Mouse (Mus musculus): ENCODE results near the gene Csrp2. TPM values are rescaled to one million over a fixed set of nuclear protein-coding genes. Genes with fewer than 3 reads are reported as not detected.

The Csrp2 gene
- polyA plus RNA-seq, 1 experiment from 2014 or later, result 92.4 TPM

GRCm38 (mm10) chr10:110890656-110891272, 28.8 kb upstream of the Csrp2 start:
- DNase-seq, result no peak
- no peak overlapping the region for H3K27ac ChIP-seq (replicated peaks; ENCODE audit: low read depth, low read length)
- H3K36me3 ChIP-seq (ENCODE audit: control insufficient read depth, insufficient read depth, low read length), result no peaks in the 10 kb centered on the region
- no peaks in the 10 kb centered on the region for H3K4me1 ChIP-seq (ENCODE audit: control insufficient read depth, insufficient read depth, low read length)
- no peak overlapping the region for H3K4me2 ChIP-seq (ENCODE audit: low read length)
- H3K4me3 ChIP-seq (replicated peaks; ENCODE audit: low read depth, low read length), result no peak overlapping the region
- ATAC-seq (ENCODE audit: low FRiP score, low TSS enrichment), result no peak
- H3K9ac ChIP-seq (replicated peaks; ENCODE audit: low read length), result no peak overlapping the region
- H3K9me3 ChIP-seq (ENCODE audit: control insufficient read depth, low read length), result 0 out of 2 replicates have a peak, but pooled peaks cover 2% of the 10 kb centered on the region
- 79% methylated on average over 7 of the region's 7 CpGs for WGBS
- no peaks in the 10 kb centered on the region for H3K27me3 ChIP-seq (ENCODE audit: control insufficient read depth, insufficient read depth, low read length)

DNA sequence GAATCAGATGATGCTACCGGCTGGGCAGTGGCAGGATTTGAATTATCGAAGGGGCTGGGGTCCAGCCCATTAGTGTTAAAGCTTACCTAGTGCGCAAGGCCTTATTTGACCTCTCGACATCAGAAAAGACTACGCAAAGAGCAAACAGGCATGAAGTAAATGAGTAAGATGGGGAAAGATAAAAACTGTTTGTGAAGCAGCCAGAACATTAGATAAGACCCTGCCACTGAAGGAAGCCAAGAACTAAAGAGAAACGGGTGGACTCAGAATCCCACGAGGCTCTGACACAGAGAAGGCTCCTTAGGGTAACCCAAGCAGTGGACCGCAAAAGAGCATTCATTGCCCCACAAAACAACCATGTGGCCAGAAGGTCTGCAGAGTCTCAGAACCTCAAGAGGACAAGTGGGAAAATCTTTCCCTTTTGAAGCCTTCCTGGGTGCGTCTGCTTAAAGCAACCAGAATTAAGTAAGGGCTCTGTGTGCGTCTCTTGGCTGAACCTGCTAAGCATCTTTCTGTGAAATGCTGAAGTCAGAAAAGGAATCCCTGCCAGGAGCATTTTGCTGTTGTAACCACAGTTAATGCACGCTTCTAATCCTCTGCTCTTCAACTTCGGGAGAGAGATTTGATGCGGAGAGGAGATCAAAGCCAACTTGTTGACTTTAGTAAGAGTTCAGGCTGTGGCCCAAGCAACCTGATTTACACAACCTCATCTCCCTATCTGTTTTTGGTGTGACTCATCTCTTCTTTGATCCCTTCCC, 19.7 kb upstream of the Csrp2 start:
- H3K9me3 ChIP-seq (ENCODE audit: control insufficient read depth, low read length), result no peaks in the 10 kb centered on the region
- no peaks in the 10 kb centered on the region for H3K4me1 ChIP-seq (ENCODE audit: control insufficient read depth, insufficient read depth, low read length)
- H3K4me2 ChIP-seq (ENCODE audit: low read length), result no peak overlapping the region
- H3K9ac ChIP-seq (replicated peaks; ENCODE audit: low read length), result no peak overlapping the region
- no peaks in the 10 kb centered on the region for H3K36me3 ChIP-seq (ENCODE audit: control insufficient read depth, insufficient read depth, low read length)
- ATAC-seq (ENCODE audit: low FRiP score, low TSS enrichment) (no peak), DNase-seq (peak; percentile 15)
- H3K27ac ChIP-seq (replicated peaks; ENCODE audit: low read depth, low read length), result no peak overlapping the region
- no peak overlapping the region for H3K4me3 ChIP-seq (replicated peaks; ENCODE audit: low read depth, low read length)
- H3K27me3 ChIP-seq (ENCODE audit: control insufficient read depth, insufficient read depth, low read length), result no peaks in the 10 kb centered on the region
- WGBS, result 51% methylated on average over 13 of the region's 13 CpGs

GRCm38 (mm10) chr10:110903862-110904261, 15.7 kb upstream of the Csrp2 start:
- WGBS, result 96% methylated on average over 3 of the region's 3 CpGs
- H3K9ac ChIP-seq (replicated peaks; ENCODE audit: low read length), result no peak overlapping the region
- ATAC-seq (ENCODE audit: low FRiP score, low TSS enrichment), result no peak
- no peaks in the 10 kb centered on the region for H3K9me3 ChIP-seq (ENCODE audit: control insufficient read depth, low read length)
- H3K4me3 ChIP-seq (replicated peaks; ENCODE audit: low read depth, low read length), result no peak overlapping the region
- no peak overlapping the region for H3K4me2 ChIP-seq (ENCODE audit: low read length)
- no peaks in the 10 kb centered on the region for H3K36me3 ChIP-seq (ENCODE audit: control insufficient read depth, insufficient read depth, low read length)
- no peak overlapping the region for H3K27ac ChIP-seq (replicated peaks; ENCODE audit: low read depth, low read length)
- no peaks in the 10 kb centered on the region for H3K27me3 ChIP-seq (ENCODE audit: control insufficient read depth, insufficient read depth, low read length)
- no peak for DNase-seq
- no peaks in the 10 kb centered on the region for H3K4me1 ChIP-seq (ENCODE audit: control insufficient read depth, insufficient read depth, low read length)

DNA sequence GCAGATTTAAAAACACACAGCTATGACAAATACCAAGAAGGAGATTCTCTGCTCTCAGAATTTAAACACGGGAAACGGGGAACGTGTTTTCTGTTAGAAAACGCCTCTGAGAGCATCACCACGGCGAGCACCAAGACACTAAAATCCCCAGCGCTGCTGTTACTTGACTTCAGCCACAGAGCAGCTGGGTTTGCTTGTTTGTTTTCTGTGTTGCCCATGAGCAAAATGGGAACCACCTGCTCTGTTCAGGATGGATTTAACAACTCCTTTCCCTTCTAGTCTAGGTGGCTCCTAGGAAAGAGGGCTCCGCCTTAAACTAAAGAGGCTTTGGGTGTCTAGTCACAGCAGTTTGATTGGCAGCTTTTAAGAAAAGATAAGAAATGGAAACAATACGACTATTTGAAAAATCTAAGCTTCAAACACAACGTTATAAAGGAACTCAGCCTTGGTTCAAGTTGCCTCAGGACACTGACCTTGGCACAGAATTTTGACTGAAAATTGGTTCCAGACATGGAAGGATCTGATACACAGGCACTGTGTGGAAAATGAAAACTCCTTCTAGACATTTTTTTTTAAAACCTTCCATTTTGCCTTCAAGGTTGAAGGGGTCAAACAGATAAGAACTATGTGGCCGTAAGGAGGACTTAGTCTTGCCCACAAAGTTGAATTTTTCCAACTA, 2.8 kb upstream of the Csrp2 start:
- Histone ChIP-seq H3K9ac (replicated peaks; ENCODE audit: low read length) (no peak overlapping the region), H3K4me2 (ENCODE audit: low read length) (no peak overlapping the region), H3K27me3 (ENCODE audit: control insufficient read depth, insufficient read depth, low read length) (no peaks in the 10 kb centered on the region), H3K27ac (replicated peaks; ENCODE audit: low read depth, low read length) (no peak overlapping the region), H3K36me3 (ENCODE audit: control insufficient read depth, insufficient read depth, low read length) (no peaks in the 10 kb centered on the region), H3K4me1 (ENCODE audit: control insufficient read depth, insufficient read depth, low read length) (peaks cover 12% of the 10 kb centered on the region), H3K9me3 (ENCODE audit: control insufficient read depth, low read length) (no peaks in the 10 kb centered on the region), H3K4me3 (replicated peaks; ENCODE audit: low read depth, low read length) (no peak overlapping the region)
- DNase-seq (no peak), ATAC-seq (ENCODE audit: low FRiP score, low TSS enrichment) (no peak)
- WGBS, result 85% methylated on average over 11 of the region's 11 CpGs

- Histone ChIP-seq H3K4me1 (ENCODE audit: control insufficient read depth, insufficient read depth, low read length) (peaks cover 16% of the 10 kb centered on the region), H3K4me3 (replicated peaks; ENCODE audit: low read depth, low read length) (no peak overlapping the region), H3K36me3 (ENCODE audit: control insufficient read depth, insufficient read depth, low read length) (no peaks in the 10 kb centered on the region), H3K27me3 (ENCODE audit: control insufficient read depth, insufficient read depth, low read length) (no peaks in the 10 kb centered on the region), H3K9me3 (ENCODE audit: control insufficient read depth, low read length) (no peaks in the 10 kb centered on the region), H3K4me2 (ENCODE audit: low read length) (no peak overlapping the region), H3K27ac (replicated peaks; ENCODE audit: low read depth, low read length) (no peak overlapping the region), H3K9ac (replicated peaks; ENCODE audit: low read length) (no peak overlapping the region)
- ATAC-seq (ENCODE audit: low FRiP score, low TSS enrichment) (no peak), DNase-seq (no peak)
- 97% methylated on average over 6 of the region's 6 CpGs for WGBS
Measured at GRCm38 (mm10) chr10:110917521-110917920, 2.1 kb upstream of the Csrp2 start.

GRCm38 (mm10) chr10:110918414-110919391, 886 bp upstream of the Csrp2 start:
- 17% methylated on average over 26 of the region's 26 CpGs for WGBS
- DNase-seq (peak; percentile 54), ATAC-seq (ENCODE audit: low FRiP score, low TSS enrichment) (no peak)
- Histone ChIP-seq H3K4me1 (ENCODE audit: control insufficient read depth, insufficient read depth, low read length) (peaks cover 16% of the 10 kb centered on the region), H3K27ac (replicated peaks; ENCODE audit: low read depth, low read length) (peak overlapping the region; percentile 37; the same call in 1 of the 2 replicates), H3K9me3 (ENCODE audit: control insufficient read depth, low read length) (no peaks in the 10 kb centered on the region), H3K4me3 (replicated peaks; ENCODE audit: low read depth, low read length) (peak overlapping the region; percentile 69), H3K4me2 (ENCODE audit: low read length) (peak overlapping the region; percentile 97), H3K27me3 (ENCODE audit: control insufficient read depth, insufficient read depth, low read length) (no peaks in the 10 kb centered on the region), H3K36me3 (ENCODE audit: control insufficient read depth, insufficient read depth, low read length) (no peaks in the 10 kb centered on the region), H3K9ac (replicated peaks; ENCODE audit: low read length) (peak overlapping the region; percentile 77)

DNA sequence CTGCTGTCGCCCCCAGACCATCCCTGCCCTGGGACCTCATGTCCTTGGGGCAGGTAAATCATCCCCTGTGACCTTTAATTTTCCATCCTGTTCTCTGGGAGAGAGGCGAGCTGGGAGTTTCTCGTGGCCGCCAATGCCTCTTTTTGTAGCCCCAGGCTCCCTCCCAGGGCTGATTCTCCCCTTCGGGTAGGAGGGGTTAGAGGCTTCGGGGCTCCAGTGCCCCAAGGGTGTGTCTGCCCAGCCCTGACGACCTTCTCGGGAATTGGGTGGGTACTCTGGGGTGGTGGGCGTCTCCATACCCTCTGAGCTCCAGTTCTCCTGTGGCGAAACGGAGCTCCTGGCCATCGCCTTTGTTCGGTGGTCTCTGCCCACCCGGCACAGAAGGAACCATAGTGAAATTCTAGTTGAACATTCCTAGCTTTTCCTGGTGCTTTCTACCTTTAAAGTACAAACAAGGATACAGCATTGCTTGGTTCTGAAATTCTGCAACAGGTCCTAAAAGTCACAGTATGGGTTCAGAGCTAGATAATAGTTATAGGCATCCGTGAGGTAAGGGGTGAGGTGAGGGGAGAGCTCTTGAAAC, 870 bp downstream of the Csrp2 start:
- Histone ChIP-seq H3K4me3 (replicated peaks; ENCODE audit: low read depth, low read length) (peak overlapping the region; percentile 69), H3K9ac (replicated peaks; ENCODE audit: low read length) (peak overlapping the region; percentile 77), H3K4me2 (ENCODE audit: low read length) (peak overlapping the region; percentile 97), H3K9me3 (ENCODE audit: control insufficient read depth, low read length) (no peaks in the 10 kb centered on the region), H3K27me3 (ENCODE audit: control insufficient read depth, insufficient read depth, low read length) (no peaks in the 10 kb centered on the region), H3K27ac (replicated peaks; ENCODE audit: low read depth, low read length) (peak overlapping the region; percentile 79), H3K36me3 (ENCODE audit: control insufficient read depth, insufficient read depth, low read length) (no peaks in the 10 kb centered on the region), H3K4me1 (ENCODE audit: control insufficient read depth, insufficient read depth, low read length) (peaks cover 16% of the 10 kb centered on the region)
- WGBS, result under 1% methylated on average over 15 of the region's 15 CpGs
- peak; percentile 42; the same call in 1 of the 2 replicates for ATAC-seq (ENCODE audit: low FRiP score, low TSS enrichment)
- DNase-seq, result no peak

GRCm38 (mm10) chr10:110921890-110922289, 2.3 kb downstream of the Csrp2 start:
- Histone ChIP-seq H3K9me3 (ENCODE audit: control insufficient read depth, low read length) (no peaks in the 10 kb centered on the region), H3K27ac (replicated peaks; ENCODE audit: low read depth, low read length) (no peak overlapping the region), H3K9ac (replicated peaks; ENCODE audit: low read length) (no peak overlapping the region), H3K4me3 (replicated peaks; ENCODE audit: low read depth, low read length) (no peak overlapping the region), H3K4me1 (ENCODE audit: control insufficient read depth, insufficient read depth, low read length) (peaks cover 16% of the 10 kb centered on the region), H3K27me3 (ENCODE audit: control insufficient read depth, insufficient read depth, low read length) (no peaks in the 10 kb centered on the region), H3K36me3 (ENCODE audit: control insufficient read depth, insufficient read depth, low read length) (no peaks in the 10 kb centered on the region), H3K4me2 (ENCODE audit: low read length) (peak overlapping the region; percentile 97)
- DNase-seq (no peak), ATAC-seq (ENCODE audit: low FRiP score, low TSS enrichment) (no peak)
- WGBS, result 81% methylated on average over 3 of the region's 3 CpGs
